Mouse (Mus musculus): ENCODE results near the gene Sntg2. TPM values are rescaled to one million over a fixed set of nuclear protein-coding genes. Genes with fewer than 3 reads are reported as not detected.

The Sntg2 gene
- polyA plus RNA-seq, 1 experiment, result 0.88 TPM

- Histone ChIP-seq H3K4me1 (ENCODE audit: control insufficient read depth, insufficient read depth, low read length) (peaks cover 3% of the 10 kb centered on the region; the same call in 1 of the 2 replicates), H3K27me3 (replicated peaks; ENCODE audit: control insufficient read depth, insufficient read depth, low read length) (no peaks in the 10 kb centered on the region), H3K36me3 (ENCODE audit: control insufficient read depth, insufficient read depth, low read length) (no peaks in the 10 kb centered on the region), H3K27ac (ENCODE audit: insufficient read depth, low read depth, low read length) (no peak overlapping the region), H3K4me3 (ENCODE audit: insufficient read depth, low read depth, low read length) (no peak overlapping the region)
- no peak for TF ChIP-seq POLR2A (IDR thresholded peaks at IDR 0.05; ENCODE audit: low read depth, low read length)
- TF ChIP-seq CTCF (conservative IDR thresholded peaks at IDR 0.05; ENCODE audit: insufficient read depth, insufficient read length, low read depth, low read length), result no peak
- DNase-seq, result no peak
- 18% methylated on average over 1 of the region's 1 CpGs for WGBS
Observed at GRCm38 (mm10) chr12:30344806-30345205, 28.4 kb downstream of the Sntg2 start.

- Histone ChIP-seq H3K4me1 (ENCODE audit: control insufficient read depth, insufficient read depth, low read length) (peaks cover 2% of the 10 kb centered on the region), H3K27ac (ENCODE audit: insufficient read depth, low read depth, low read length) (no peak overlapping the region), H3K27me3 (replicated peaks; ENCODE audit: control insufficient read depth, insufficient read depth, low read length) (no peaks in the 10 kb centered on the region), H3K4me3 (ENCODE audit: insufficient read depth, low read depth, low read length) (no peak overlapping the region), H3K36me3 (ENCODE audit: control insufficient read depth, insufficient read depth, low read length) (no peaks in the 10 kb centered on the region)
- peak; percentile 80 for DNase-seq
- 55% methylated on average over 5 of the region's 5 CpGs for WGBS
- TF ChIP-seq POLR2A (IDR thresholded peaks at IDR 0.05; ENCODE audit: low read depth, low read length), result no peak
- no peak for TF ChIP-seq CTCF (conservative IDR thresholded peaks at IDR 0.05; ENCODE audit: insufficient read depth, insufficient read length, low read depth, low read length)
Observed at GRCm38 (mm10) chr12:30336301-30336700, 36.9 kb downstream of the Sntg2 start.

DNA sequence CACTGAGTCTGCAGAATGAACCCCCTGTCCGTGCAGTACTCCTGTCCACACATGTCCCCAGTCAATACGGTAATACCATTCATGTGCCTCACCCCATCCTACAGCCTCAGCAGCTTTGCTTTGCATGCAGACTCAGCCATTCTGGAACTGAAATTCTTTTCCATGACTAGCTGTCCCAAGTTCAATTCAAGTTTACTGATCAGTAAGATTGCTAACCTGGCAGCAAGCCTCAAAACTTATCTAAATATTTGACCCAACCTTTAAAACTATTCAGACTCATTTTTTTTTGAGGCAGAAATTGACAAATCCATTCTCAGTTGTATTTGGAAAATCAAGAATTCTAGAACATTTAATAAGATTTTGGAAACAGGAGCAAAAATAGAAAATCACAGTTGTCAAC is 38.7 kb downstream of the Sntg2 start:
- DNase-seq, result no peak
- 68% methylated on average over 2 of the region's 2 CpGs for WGBS
- Histone ChIP-seq H3K27me3 (replicated peaks; ENCODE audit: control insufficient read depth, insufficient read depth, low read length) (no peaks in the 10 kb centered on the region), H3K4me1 (ENCODE audit: control insufficient read depth, insufficient read depth, low read length) (peaks cover 2% of the 10 kb centered on the region), H3K27ac (ENCODE audit: insufficient read depth, low read depth, low read length) (no peak overlapping the region), H3K4me3 (ENCODE audit: insufficient read depth, low read depth, low read length) (no peak overlapping the region), H3K36me3 (ENCODE audit: control insufficient read depth, insufficient read depth, low read length) (no peaks in the 10 kb centered on the region)
- TF ChIP-seq CTCF (conservative IDR thresholded peaks at IDR 0.05; ENCODE audit: insufficient read depth, insufficient read length, low read depth, low read length), result no peak
- no peak for TF ChIP-seq POLR2A (IDR thresholded peaks at IDR 0.05; ENCODE audit: low read depth, low read length)

GRCm38 (mm10) chr12:30317971-30318370 is 55.2 kb downstream of the Sntg2 start:
- Histone ChIP-seq H3K4me1 (ENCODE audit: control insufficient read depth, insufficient read depth, low read length) (no peaks in the 10 kb centered on the region), H3K27me3 (replicated peaks; ENCODE audit: control insufficient read depth, insufficient read depth, low read length) (no peaks in the 10 kb centered on the region), H3K4me3 (ENCODE audit: insufficient read depth, low read depth, low read length) (no peak overlapping the region), H3K27ac (ENCODE audit: insufficient read depth, low read depth, low read length) (no peak overlapping the region), H3K36me3 (ENCODE audit: control insufficient read depth, insufficient read depth, low read length) (no peaks in the 10 kb centered on the region)
- WGBS, result 33% methylated on average over 2 of the region's 2 CpGs
- no peak for DNase-seq
- no peak for TF ChIP-seq CTCF (conservative IDR thresholded peaks at IDR 0.05; ENCODE audit: insufficient read depth, insufficient read length, low read depth, low read length)
- no peak for TF ChIP-seq POLR2A (IDR thresholded peaks at IDR 0.05; ENCODE audit: low read depth, low read length)

GRCm38 (mm10) chr12:30313021-30313420 is 60.2 kb downstream of the Sntg2 start:
- H3K27ac ChIP-seq (ENCODE audit: insufficient read depth, low read depth, low read length), result no peak overlapping the region
- H3K4me3 ChIP-seq (ENCODE audit: insufficient read depth, low read depth, low read length), result no peak overlapping the region
- TF ChIP-seq POLR2A (IDR thresholded peaks at IDR 0.05; ENCODE audit: low read depth, low read length) (no peak), CTCF (conservative IDR thresholded peaks at IDR 0.05; ENCODE audit: insufficient read depth, insufficient read length, low read depth, low read length) (no peak)
- H3K36me3 ChIP-seq (ENCODE audit: control insufficient read depth, insufficient read depth, low read length), result no peaks in the 10 kb centered on the region
- no peak for DNase-seq
- no peaks in the 10 kb centered on the region for H3K27me3 ChIP-seq (replicated peaks; ENCODE audit: control insufficient read depth, insufficient read depth, low read length)
- H3K4me1 ChIP-seq (ENCODE audit: control insufficient read depth, insufficient read depth, low read length), result no peaks in the 10 kb centered on the region

DNA sequence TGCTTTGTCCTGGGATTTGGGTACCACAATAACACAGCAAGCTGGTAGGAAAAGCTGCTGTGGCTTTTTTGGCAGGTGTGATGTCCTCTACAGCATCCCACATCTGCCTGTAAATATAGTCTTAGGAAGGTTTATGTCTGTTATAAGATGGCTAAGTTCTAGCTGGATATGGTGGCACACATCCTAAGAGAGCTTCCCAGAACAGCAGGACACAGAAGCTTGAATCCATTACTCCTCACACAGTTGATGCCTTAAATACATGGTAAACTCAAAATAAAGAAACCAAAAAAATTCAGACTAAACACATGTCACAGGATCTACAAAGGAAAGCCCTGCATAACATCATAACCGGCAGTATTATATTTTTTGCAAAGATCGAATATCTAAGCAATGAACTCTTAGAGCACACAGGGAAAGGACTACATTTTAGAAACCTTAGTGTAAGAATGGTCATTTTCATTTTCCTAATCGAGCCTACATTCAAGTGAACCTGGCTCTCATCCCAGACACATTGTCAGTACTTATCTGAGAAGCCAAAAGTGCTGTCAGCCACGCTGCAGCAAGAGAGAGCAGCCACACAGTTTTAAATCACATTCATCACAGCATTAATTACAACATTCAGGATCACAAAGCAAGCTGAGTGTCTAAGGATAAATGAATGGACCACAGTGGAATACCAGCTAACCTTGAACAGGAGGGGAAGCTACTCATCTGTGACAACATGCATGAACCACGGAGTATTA is 64.8 kb downstream of the Sntg2 start:
- no peaks in the 10 kb centered on the region for H3K27me3 ChIP-seq (replicated peaks; ENCODE audit: control insufficient read depth, insufficient read depth, low read length)
- H3K27ac ChIP-seq (ENCODE audit: insufficient read depth, low read depth, low read length), result no peak overlapping the region
- DNase-seq, result no peak
- no peaks in the 10 kb centered on the region for H3K4me1 ChIP-seq (ENCODE audit: control insufficient read depth, insufficient read depth, low read length)
- H3K36me3 ChIP-seq (ENCODE audit: control insufficient read depth, insufficient read depth, low read length), result no peaks in the 10 kb centered on the region
- no peak overlapping the region for H3K4me3 ChIP-seq (ENCODE audit: insufficient read depth, low read depth, low read length)
- WGBS, result 60% methylated on average over 5 of the region's 5 CpGs
- TF ChIP-seq CTCF (conservative IDR thresholded peaks at IDR 0.05; ENCODE audit: insufficient read depth, insufficient read length, low read depth, low read length), result no peak
- TF ChIP-seq POLR2A (IDR thresholded peaks at IDR 0.05; ENCODE audit: low read depth, low read length), result no peak

- H3K27me3 ChIP-seq (replicated peaks; ENCODE audit: control insufficient read depth, insufficient read depth, low read length), result no peaks in the 10 kb centered on the region
- 62% methylated on average over 13 of the region's 13 CpGs for WGBS
- no peak overlapping the region for H3K27ac ChIP-seq (ENCODE audit: insufficient read depth, low read depth, low read length)
- no peaks in the 10 kb centered on the region for H3K36me3 ChIP-seq (ENCODE audit: control insufficient read depth, insufficient read depth, low read length)
- TF ChIP-seq CTCF (conservative IDR thresholded peaks at IDR 0.05; ENCODE audit: insufficient read depth, insufficient read length, low read depth, low read length), result no peak
- no peak overlapping the region for H3K4me3 ChIP-seq (ENCODE audit: insufficient read depth, low read depth, low read length)
- DNase-seq, result peak; percentile 79
- H3K4me1 ChIP-seq (ENCODE audit: control insufficient read depth, insufficient read depth, low read length), result no peaks in the 10 kb centered on the region
Observed at GRCm38 (mm10) chr12:30292724-30293560, 80.2 kb downstream of the Sntg2 start.
